Mouse (Mus musculus) granulocyte monocyte progenitor cell, adult 5-6 weeks (primary cell): ENCODE measurements at regions not wholly inside any gene's neighbourhood (a gene's known extent, or its start where the extent isn't known, plus 50 kb on each side); places are given as distances from the start of the nearest gene placed in this dataset.

ENCODE experiments used
- ATAC-seq: replicated peaks from 2 replicates; pipeline ENCODE4 v1.8.0; 2016; ENCODE audit warnings: mild to moderate bottlenecking, moderate TSS enrichment, inconsistent platforms; ENCODE audit not compliant: poor library complexity, severe bottlenecking

- ATAC-seq = peak; percentile 77
Observed at GRCm38 (mm10) chr15:6080714-6081635, 218.6 kb upstream of the Dab2 start.

GRCm38 (mm10) chr15:6087208-6087607 lies 212.4 kb upstream of the Dab2 start:
- ATAC-seq = peak; percentile 75

- ATAC-seq = no peak
Observed at GRCm38 (mm10) chr15:6088498-6088897, 211.1 kb upstream of the Dab2 start.

- ATAC-seq = no peak
Observed at GRCm38 (mm10) chr15:6129697-6130096, 169.9 kb upstream of the Dab2 start.

- ATAC-seq = no peak
Observed at GRCm38 (mm10) chr15:6132216-6132615, 167.4 kb upstream of the Dab2 start.

GRCm38 (mm10) chr15:6145071-6145470 lies 154.5 kb upstream of the Dab2 start:
- ATAC-seq = no peak

- no peak for ATAC-seq
Observed at GRCm38 (mm10) chr15:6154706-6155105, 144.9 kb upstream of the Dab2 start.

- no peak for ATAC-seq
Observed at GRCm38 (mm10) chr15:6180261-6180660, 119.3 kb upstream of the Dab2 start.

GRCm38 (mm10) chr15:6183627-6184026 lies 116.0 kb upstream of the Dab2 start:
- ATAC-seq = no peak

- no peak for ATAC-seq
Observed at GRCm38 (mm10) chr15:6191845-6192244, 107.7 kb upstream of the Dab2 start.

- no peak for ATAC-seq
Observed at GRCm38 (mm10) chr15:6207239-6207638, 92.3 kb upstream of the Dab2 start.

GRCm38 (mm10) chr15:6209301-6209700 lies 90.3 kb upstream of the Dab2 start:
- ATAC-seq = peak; percentile 63

GRCm38 (mm10) chr15:6218087-6218486 lies 81.5 kb upstream of the Dab2 start:
- ATAC-seq = no peak

- no peak for ATAC-seq
Observed at GRCm38 (mm10) chr15:6225227-6225626, 74.4 kb upstream of the Dab2 start.

GRCm38 (mm10) chr15:6230618-6231017 lies 69.0 kb upstream of the Dab2 start:
- ATAC-seq = no peak

GRCm38 (mm10) chr15:6231308-6232103 lies 68.1 kb upstream of the Dab2 start:
- ATAC-seq = no peak

- no peak for ATAC-seq
Observed at GRCm38 (mm10) chr15:6233621-6234020, 66.0 kb upstream of the Dab2 start.

- no peak for ATAC-seq
Observed at GRCm38 (mm10) chr15:6236583-6236982, 63.0 kb upstream of the Dab2 start.

- ATAC-seq = peak; percentile 61
Observed at GRCm38 (mm10) chr15:6237726-6238125, 61.9 kb upstream of the Dab2 start.

- peak; percentile 78 for ATAC-seq
Observed at GRCm38 (mm10) chr15:6238133-6238532, 61.5 kb upstream of the Dab2 start.

- ATAC-seq = no peak
Observed at GRCm38 (mm10) chr15:6238755-6239154, 60.8 kb upstream of the Dab2 start.
